22 mouse cellular contexts compared by ENCODE assay signal in genomic region chr14:22144014-22144413, GRCm38 (mm10).
DNase-seq lines count a peak whose midpoint lies in the region; ATAC-seq lines count a peak whose summit lies in the region.
"Had no signal": no experiment of that assay in that cellular context is flagged by ENCODE, and none has a peak within 500 bp of the region (broad histone marks: within the 10 kb centered on the region; RNA-seq: fewer than 3 reads in every experiment).

No protein-coding gene starts in this region.

- WGBS in intestine, embryonic 15.5 days = 38% methylated on average over 3 of the region's 3 CpGs
- WGBS in intestine, embryonic 16.5 days = 39% methylated on average over 3 of the region's 3 CpGs

- peaks cover 17% of the 10 kb centered on the region for H3K4me1 ChIP-seq in intestine, embryonic 15.5 days (replicated peaks)
- H3K4me1 ChIP-seq in intestine, embryonic 16.5 days (ENCODE audit: control insufficient read depth, insufficient read depth, low read length) = peaks cover 17% of the 10 kb centered on the region; the same call in 1 of the 2 replicates

- ATAC-seq in intestine, embryonic 15.5 days = peak; percentile 24; the same call in 1 of the 2 replicates
- ATAC-seq in intestine, embryonic 16.5 days = no peak
- no peak for ATAC-seq in megakaryocyte-erythroid progenitor cell, adult 5-6 weeks (replicated peaks; ENCODE audit: low FRiP score, low TSS enrichment, poor library complexity, severe bottlenecking)
- ATAC-seq: forebrain, embryonic 15.5 days; hindbrain, embryonic 16.5 days; intestine, postnatal 0 days; midbrain, embryonic 13.5 days had no signal

- no peaks in the 10 kb centered on the region for H3K36me3 ChIP-seq in intestine, embryonic 15.5 days
- H3K36me3 ChIP-seq in intestine, embryonic 16.5 days (ENCODE audit: control insufficient read depth, insufficient read depth, low read length) = no peaks in the 10 kb centered on the region
- H3K36me3 ChIP-seq: embryonic facial prominence, embryonic 15.5 days; forebrain, embryonic 15.5 days; kidney, embryonic 15.5 days; liver, embryonic 13.5 days; midbrain, embryonic 13.5 days had no signal

- H3K4me3 ChIP-seq in intestine, embryonic 15.5 days (replicated peaks) = no peak overlapping the region
- H3K4me3 ChIP-seq in intestine, embryonic 16.5 days (ENCODE audit: low read length) = no peak overlapping the region
- H3K4me3 ChIP-seq: embryonic facial prominence, embryonic 15.5 days; forebrain, embryonic 15.5 days; heart, adult 2 months; kidney, embryonic 15.5 days; liver, embryonic 13.5 days; midbrain, embryonic 13.5 days; myocyte had no signal

- no peaks in the 10 kb centered on the region for H3K27me3 ChIP-seq in intestine, embryonic 15.5 days (replicated peaks)
- H3K27me3 ChIP-seq in intestine, embryonic 16.5 days (replicated peaks; ENCODE audit: control insufficient read depth, insufficient read depth, low read length) = no peaks in the 10 kb centered on the region
- H3K27me3 ChIP-seq: embryonic facial prominence, embryonic 15.5 days; liver, embryonic 13.5 days; midbrain, embryonic 13.5 days had no signal

- no peak overlapping the region for H3K4me2 ChIP-seq in intestine, embryonic 15.5 days (replicated peaks)
- no peak overlapping the region for H3K4me2 ChIP-seq in intestine, embryonic 16.5 days (ENCODE audit: low read depth, low read length)
- H3K4me2 ChIP-seq: embryonic facial prominence, embryonic 15.5 days; forebrain, embryonic 15.5 days; kidney, embryonic 15.5 days; liver, embryonic 13.5 days; midbrain, embryonic 13.5 days had no signal

- no peaks in the 10 kb centered on the region for H3K9me3 ChIP-seq in intestine, embryonic 15.5 days
- H3K9me3 ChIP-seq in intestine, embryonic 16.5 days (ENCODE audit: control insufficient read depth, low read length) = no peaks in the 10 kb centered on the region
- H3K9me3 ChIP-seq: embryonic facial prominence, embryonic 15.5 days; forebrain, embryonic 15.5 days; kidney, embryonic 15.5 days; liver, embryonic 13.5 days; midbrain, embryonic 13.5 days had no signal

- no peak overlapping the region for H3K9ac ChIP-seq in intestine, embryonic 15.5 days
- H3K9ac ChIP-seq in intestine, embryonic 16.5 days (ENCODE audit: low read depth, low read length) = no peak overlapping the region
- H3K9ac ChIP-seq: embryonic facial prominence, embryonic 15.5 days; forebrain, embryonic 15.5 days; kidney, embryonic 15.5 days; liver, embryonic 13.5 days; midbrain, embryonic 13.5 days had no signal

- DNase-seq in ES-CJ7 (ENCODE audit: low read depth, low spot score) (peak; percentile 86), WW6 (ENCODE audit: low read depth, low spot score) (peak; percentile 79)
- DNase-seq in embryo, embryonic 9.5 days (ENCODE audit: extremely low spot score) = peak; percentile 58
- DNase-seq in kidney, postnatal 36 days = no peak
- DNase-seq: cerebellum, adult 18-20 months; cerebellum, postnatal 14 days; gastrocnemius, postnatal 10 days; heart, adult 2 months; layer of hippocampus, adult 9-11 months; liver, embryonic 13.5 days; lung, adult 2 months; lung, postnatal 14 days had no signal

- H3K27ac ChIP-seq in intestine, embryonic 15.5 days = no peak overlapping the region
- H3K27ac ChIP-seq in intestine, embryonic 16.5 days (ENCODE audit: low read length) = no peak overlapping the region
- H3K27ac ChIP-seq: embryonic facial prominence, embryonic 15.5 days; forebrain, embryonic 15.5 days; heart, adult 2 months; kidney, embryonic 15.5 days; liver, embryonic 13.5 days; midbrain, embryonic 13.5 days had no signal

Comparison
In these comparisons a context has a peak if more than half of its experiments do, and no peak if none do; other contexts are left out.
1. DNase-seq: peak in ES-CJ7 (single experiment), WW6 (single experiment) and embryo, embryonic 9.5 days (single experiment); none in kidney, postnatal 36 days (0 of 2).